9 mouse cellular contexts compared by ENCODE assay signal in genomic region chr11:95339471-95340021, GRCm38 (mm10). TPM values are rescaled to one million over a fixed set of nuclear protein-coding genes. Genes with fewer than 3 reads are reported as not detected.
A peak's percentile ranks its signal among the peaks of the same experiment; 100 is the strongest.
DNase-seq lines count a peak whose midpoint lies in the region; ATAC-seq and TF ChIP-seq lines count a peak whose summit lies in the region.
"Had no signal": no experiment of that assay in that cellular context is flagged by ENCODE, and none has a peak within 500 bp of the region (broad histone marks: within the 10 kb centered on the region; RNA-seq: fewer than 3 reads in every experiment).

No protein-coding gene starts in this region.

- peak overlapping the region; percentile 36 for H3K4me3 ChIP-seq in gastrocnemius, adult 2 months
- peak overlapping the region; percentile 48 to 88 for H3K4me3 ChIP-seq in MEL (ENCODE audit: control insufficient read depth in 1 of 2, insufficient read depth in 1 of 2, low read depth in 2 of 2, low read length in 2 of 2)
- no peak overlapping the region for H3K4me3 ChIP-seq in heart, postnatal 0 days (ENCODE audit: low read depth, low read length)
- no peak overlapping the region for H3K4me3 ChIP-seq in cerebellum, adult 2 months (replicated peaks; ENCODE audit: insufficient read depth, low read depth, low read length)

- TF ChIP-seq EP300 in MEL (IDR thresholded peaks at IDR 0.05; ENCODE audit: low read depth in 1 of 2, low read length in 2 of 2): peak; percentile 95 to 97
- TF ChIP-seq EP300 in heart, postnatal 0 days (IDR thresholded peaks at IDR 0.05; ENCODE audit: low read depth): no peak

- TF ChIP-seq POLR2A in MEL (IDR thresholded peaks at IDR 0.05; ENCODE audit: control insufficient read depth in 1 of 2, insufficient read depth in 1 of 2, low read depth in 1 of 2, low read length in 2 of 2, poor library complexity in 1 of 2): peak in 1 of 2 experiments; percentile 28; a peak in 1 of 4 replicates
- no peak for TF ChIP-seq POLR2A in cerebellum, adult 2 months (IDR thresholded peaks at IDR 0.05; ENCODE audit: borderline replicate concordance, insufficient read depth, low read length)

- H3K79me2 ChIP-seq in MEL (ENCODE audit: control insufficient read depth, insufficient read depth, low read length, poor library complexity): peaks cover 59% of the 10 kb centered on the region

- peak overlapping the region; percentile 86 for H3K9ac ChIP-seq in MEL (ENCODE audit: control insufficient read depth, low read depth, low read length, poor library complexity, severe bottlenecking)
- peak overlapping the region; percentile 32; the same call in 1 of the 2 replicates for H3K9ac ChIP-seq in heart, postnatal 0 days (replicated peaks; ENCODE audit: low read depth, low read length)

- peak overlapping the region; percentile 29; the same call in 1 of the 2 replicates for H3K4me2 ChIP-seq in heart, postnatal 0 days (ENCODE audit: low read depth, low read length)

- peaks cover 34 to 51% of the 10 kb centered on the region in 2 experiments for H3K4me1 ChIP-seq in MEL (ENCODE audit: control insufficient read depth in 1 of 2, insufficient read depth in 2 of 2, low read length in 2 of 2)
- H3K4me1 ChIP-seq in heart, postnatal 0 days (ENCODE audit: control insufficient read depth, insufficient read depth): peaks cover 15% of the 10 kb centered on the region
- H3K4me1 ChIP-seq in cerebellum, adult 2 months (ENCODE audit: control insufficient read depth, insufficient read depth, low read length): no peaks in the 10 kb centered on the region

- no peak for TF ChIP-seq RAD21 in MEL (IDR thresholded peaks at IDR 0.05; ENCODE audit: low read depth, low read length)

- TF ChIP-seq CTCF in gastrocnemius, adult 2 months (IDR thresholded peaks at IDR 0.05): no peak
- no peak for TF ChIP-seq CTCF in MEL (IDR thresholded peaks at IDR 0.05 in 2 of 3, conservative IDR thresholded peaks at IDR 0.05 in 1 of 3; ENCODE audit: control insufficient read depth in 1 of 3, insufficient read depth in 1 of 3, low read depth in 2 of 3, low read length in 3 of 3, poor library complexity in 1 of 3, severe bottlenecking in 1 of 3)
- TF ChIP-seq CTCF in heart, postnatal 0 days (IDR thresholded peaks at IDR 0.05; ENCODE audit: low read depth): no peak
- no peak for TF ChIP-seq CTCF in cerebellum, adult 2 months (IDR thresholded peaks at IDR 0.05; ENCODE audit: borderline replicate concordance, insufficient read depth, low read depth, low read length)

- H3K9me3 ChIP-seq in MEL (replicated peaks; ENCODE audit: insufficient read depth, low read length): no peaks in the 10 kb centered on the region
- H3K9me3 ChIP-seq in heart, postnatal 0 days (replicated peaks; ENCODE audit: control insufficient read depth, low read length): no peaks in the 10 kb centered on the region

- no peak for ATAC-seq in heart, postnatal 0 days (ENCODE audit: insufficient read depth, low read depth)

- no peak for DNase-seq in gastrocnemius, adult 2 months
- DNase-seq in gastrocnemius, adult 8-10 months (ENCODE audit: low spot score in 2 of 2): no peak
- DNase-seq in MEL (ENCODE audit: low read depth, low spot score): peak; percentile 96
- no peak for DNase-seq in heart, postnatal 0 days (ENCODE audit: low spot score)
- peak; percentile 52 for DNase-seq in mesoderm, embryonic 11.5 days (ENCODE audit: low read depth, low spot score)
- DNase-seq in cerebellum, adult 2 months: no peak
- DNase-seq in right cerebral cortex, adult 18-20 months: no peak
- no peak for DNase-seq in adrenal gland, adult (ENCODE audit: inconsistent age in 2 of 2, low spot score in 1 of 2)

- H3K36me3 ChIP-seq in MEL (ENCODE audit: control insufficient read depth in 1 of 2, insufficient read depth in 2 of 2, low read length in 2 of 2): peaks cover 24 to 61% of the 10 kb centered on the region in 2 experiments
- no peaks in the 10 kb centered on the region for H3K36me3 ChIP-seq in heart, postnatal 0 days (replicated peaks; ENCODE audit: control insufficient read depth, insufficient read depth, low read length)

- intact Hi-C loops in gastrocnemius, adult 2 months (cut with DNase I): loop anchor here (5.0 kb wide), 1 partner anchor 43 kb away; the partner anchor contains the start of gene Slc35b1

- WGBS in heart, postnatal 0 days: 26% methylated on average over 14 of the region's 14 CpGs
- 35% methylated on average over 14 of the region's 14 CpGs for WGBS in cerebellum, adult 2 months

- H3K27me3 ChIP-seq in MEL (ENCODE audit: control insufficient read depth in 1 of 2, insufficient read depth in 2 of 2, low read length in 2 of 2): no peaks in the 10 kb centered on the region
- H3K27me3 ChIP-seq in heart, postnatal 0 days (ENCODE audit: control insufficient read depth, insufficient read depth, low read length): no peaks in the 10 kb centered on the region
- no peaks in the 10 kb centered on the region; the same call in 1 of the 2 replicates for H3K27me3 ChIP-seq in cerebellum, adult 2 months (ENCODE audit: control insufficient read depth, insufficient read depth, low read length)

- H3K27ac ChIP-seq in gastrocnemius, adult 2 months: peak overlapping the region; percentile 62
- peak overlapping the region; percentile 92 for H3K27ac ChIP-seq in MEL (ENCODE audit: control insufficient read depth, low read depth, low read length)
- no peak overlapping the region for H3K27ac ChIP-seq in heart, postnatal 0 days (ENCODE audit: low read depth)
- H3K27ac ChIP-seq in cerebellum, adult 2 months (ENCODE audit: insufficient read depth, low read length): no peak overlapping the region
- H3K27ac ChIP-seq: macrophage had no signal

TF ChIP-seq in MEL, 35 proteins besides CTCF, POLR2A, EP300 and RAD21 (continues in another document):
- TF ChIP-seq SMC3 (IDR thresholded peaks at IDR 0.05; ENCODE audit: low read depth, low read length) (no peak), TAL1 (IDR thresholded peaks at IDR 0.05; ENCODE audit: low read length) (peak; percentile 98), USF2 (IDR thresholded peaks at IDR 0.05; ENCODE audit: borderline replicate concordance in 1 of 2, insufficient read depth in 1 of 2, low read depth in 1 of 2, low read length in 2 of 2) (no peak), ZNF384 (IDR thresholded peaks at IDR 0.05; ENCODE audit: low read depth, low read length) (peak; percentile 98), UBTF (IDR thresholded peaks at IDR 0.05; ENCODE audit: borderline replicate concordance, insufficient read depth, low read depth, low read length) (0 out of 2 replicates have a peak, but pooled peaks have one; percentile 75), MAX (IDR thresholded peaks at IDR 0.05; ENCODE audit: low read length) (peak; percentile 47; the same call in 1 of the 2 replicates), MYB (IDR thresholded peaks at IDR 0.05; ENCODE audit: low read depth, low read length) (peak; percentile 66; the same call in 1 of the 2 replicates), NRF1 (IDR thresholded peaks at IDR 0.05; ENCODE audit: insufficient read depth, low read depth, low read length, poor library complexity, severe bottlenecking) (0 out of 2 replicates have a peak, but pooled peaks have one; percentile 19), MEF2A (IDR thresholded peaks at IDR 0.05; ENCODE audit: extremely low read depth, insufficient replicate concordance, low read depth, low read length, poor library complexity, severe bottlenecking) (no peak), MYC (IDR thresholded peaks at IDR 0.05; ENCODE audit: low read depth, low read length) (peak; percentile 57; the same call in 1 of the 2 replicates), TCF12 (IDR thresholded peaks at IDR 0.05; ENCODE audit: low read depth, low read length) (peak; percentile 99), USF1 (IDR thresholded peaks at IDR 0.05; ENCODE audit: low read depth, low read length) (0 out of 2 replicates have a peak, but pooled peaks have one; percentile 1), GATA1 (IDR thresholded peaks at IDR 0.05; ENCODE audit: low read depth, low read length) (peak; percentile 99), ELF1 (IDR thresholded peaks at IDR 0.05; ENCODE audit: low read depth, low read length) (no peak), ETS1 (IDR thresholded peaks at IDR 0.05; ENCODE audit: low read depth, low read length) (peak; percentile 99), MAZ (IDR thresholded peaks at IDR 0.05; ENCODE audit: low read depth, low read length) (0 out of 2 replicates have a peak, but pooled peaks have one; percentile 51), CHD2 (IDR thresholded peaks at IDR 0.05; ENCODE audit: low read length) (no peak), TBP (IDR thresholded peaks at IDR 0.05; ENCODE audit: low read depth, low read length) (peak; percentile 76)

RNA-seq across cellular contexts. Expression of gene Fam117a, which starts 2.7 kb away (rescaled TPM):
- 1 to 10 TPM; 1.5 to 2.1 TPM for total RNA-seq in gastrocnemius, adult 2 months (2021)
- 1 to 10 TPM; 1.4 to 2.6 (median 2.5) TPM for total RNA-seq in gastrocnemius, adult 8-10 months (2022)
- 37.1 and 49.9 TPM in 2 replicates for total RNA-seq in MEL (2012; rRNA removed)
- 100 to 1,000 TPM in 1 of 2 experiments, not detected in 1; 116 TPM for polyA plus RNA-seq in MEL (2012; ENCODE audit: insufficient read depth in 1 of 2, insufficient read length in 2 of 2, low read depth in 1 of 2, low replicate concordance in 2 of 2, missing spikeins in 1 of 2)
- total RNA-seq in heart, postnatal 0 days (2014; rRNA removed; ENCODE audit: low replicate concordance): 5.0 and 5.6 TPM in 2 replicates
- polyA plus RNA-seq in heart, postnatal 0 days (2015; fragmentation: Nextera tagmentation; extraction: Ambion mirVana): 3.6 and 3.9 TPM in 2 replicates
- 14.3 and 17.4 TPM in 2 replicates for polyA plus RNA-seq in cerebellum, adult 2 months (2012; rRNA removed)

RNA-seq across cellular contexts. Expression of gene Kat7, which starts 29.5 kb away (rescaled TPM):
- total RNA-seq in gastrocnemius, adult 2 months (2021): 10 to 100 TPM; 21.5 to 23.9 TPM
- total RNA-seq in gastrocnemius, adult 8-10 months (2022): 10 to 100 TPM; 19.8 to 28.9 (median 24.2) TPM
- total RNA-seq in MEL (2012; rRNA removed): 81.4 and 83.1 TPM in 2 replicates
- polyA plus RNA-seq in MEL (2012; ENCODE audit: insufficient read depth in 1 of 2, insufficient read length in 2 of 2, low read depth in 1 of 2, low replicate concordance in 2 of 2, missing spikeins in 1 of 2): 100 to 1,000 TPM in 1 of 2 experiments, 10 to 100 TPM in 1; 95.4 to 100 TPM
- 54.7 and 85.6 TPM in 2 replicates for total RNA-seq in heart, postnatal 0 days (2014; rRNA removed; ENCODE audit: low replicate concordance)
- 28.5 and 29.9 TPM in 2 replicates for polyA plus RNA-seq in heart, postnatal 0 days (2015; fragmentation: Nextera tagmentation; extraction: Ambion mirVana)
- 68.5 and 68.9 TPM in 2 replicates for polyA plus RNA-seq in cerebellum, adult 2 months (2012; rRNA removed)

RNA-seq across cellular contexts. Expression of gene Slc35b1, which starts 44.9 kb away (rescaled TPM):
- total RNA-seq in gastrocnemius, adult 2 months (2021): 10 to 100 TPM; 42.4 to 49.5 TPM
- 10 to 100 TPM; 49.1 to 55.1 (median 51.9) TPM for total RNA-seq in gastrocnemius, adult 8-10 months (2022)
- total RNA-seq in MEL (2012; rRNA removed): 51.8 and 59.1 TPM in 2 replicates
- polyA plus RNA-seq in MEL (2012; ENCODE audit: insufficient read depth in 1 of 2, insufficient read length in 2 of 2, low read depth in 1 of 2, low replicate concordance in 2 of 2, missing spikeins in 1 of 2): 10 to 100 TPM in 1 of 2 experiments, not detected in 1; 82.4 TPM
- total RNA-seq in heart, postnatal 0 days (2014; rRNA removed; ENCODE audit: low replicate concordance): 35.2 and 71.6 TPM in 2 replicates
- polyA plus RNA-seq in heart, postnatal 0 days (2015; fragmentation: Nextera tagmentation; extraction: Ambion mirVana): 70.3 TPM in 2 replicates
- polyA plus RNA-seq in cerebellum, adult 2 months (2012; rRNA removed): 88.5 and 90.3 TPM in 2 replicates

Comparison
In these comparisons a context has a peak if more than half of its experiments do, and no peak if none do; other contexts are left out.
1. DNase-seq: peak in MEL (single experiment) and mesoderm, embryonic 11.5 days (single experiment); none in gastrocnemius, adult 2 months (single experiment), gastrocnemius, adult 8-10 months (0 of 2), heart, postnatal 0 days (single experiment), cerebellum, adult 2 months (0 of 2), right cerebral cortex, adult 18-20 months (single experiment) and adrenal gland, adult (0 of 2).
2. H3K27ac ChIP-seq: peak in gastrocnemius, adult 2 months (single experiment) and MEL (single experiment); none in heart, postnatal 0 days (single experiment) and cerebellum, adult 2 months (single experiment).
3. H3K4me3 ChIP-seq: peak in gastrocnemius, adult 2 months (single experiment) and MEL (2 of 2); none in heart, postnatal 0 days (single experiment) and cerebellum, adult 2 months (single experiment).